Mouse (Mus musculus) liver, embryonic 16.5 days (tissue): ENCODE data around the gene Pate1. TPM values are rescaled to one million over a fixed set of nuclear protein-coding genes. Genes with fewer than 3 reads are reported as not detected.

ENCODE experiments used
- ATAC-seq: fragments of 200-750 bp; cut with Nextera tagmentation; 2 replicates; pipeline ENCODE4 v1.8.0; 2017; ENCODE audit warnings: low read depth, mild to moderate bottlenecking, moderate number of reproducible peaks, moderate library complexity
- H3K27ac ChIP-seq: fragments of 300-500 bp; sonication (generic); 2 replicates; pipeline ENCODE4 v1.5.1; 2014; ENCODE audit warnings: mild to moderate bottlenecking, low read length
- H3K27me3 ChIP-seq: fragments of 300-500 bp; sonication (generic); 2 replicates; pipeline ENCODE4 v1.6.1; 2014; ENCODE audit warnings: low read depth, low read length, mixed read lengths; ENCODE audit not compliant: control insufficient read depth, insufficient read depth
- H3K36me3 ChIP-seq: fragments of 300-500 bp; sonication (generic); 2 replicates; pipeline ENCODE4 v1.6.1; 2014; ENCODE audit warnings: mild to moderate bottlenecking; ENCODE audit not compliant: control insufficient read depth, insufficient read depth
- H3K4me1 ChIP-seq: fragments of 300-500 bp; sonication (generic); 2 replicates; pipeline ENCODE4 v1.6.1; 2014; ENCODE audit warnings: low read depth, low read length, mixed read lengths; ENCODE audit not compliant: control insufficient read depth
- H3K4me2 ChIP-seq: fragments of 300-500 bp; sonication (generic); 2 replicates; pipeline ENCODE4 v1.6.1; 2014; ENCODE audit warnings: low read depth, low read length, mixed read lengths
- H3K4me3 ChIP-seq: fragments of 300-500 bp; sonication (generic); 2 replicates; pipeline ENCODE4 v1.5.1; 2014; ENCODE audit warnings: low read depth, mild to moderate bottlenecking, low read length
- H3K9ac ChIP-seq: fragments of 300-500 bp; sonication (generic); 2 replicates; pipeline ENCODE4 v1.6.1; 2014; ENCODE audit warnings: low read depth, low read length
- H3K9me3 ChIP-seq: fragments of 300-500 bp; sonication (generic); replicated peaks from 2 replicates; pipeline ENCODE4 v1.6.1; 2016; ENCODE audit warnings: low read length; ENCODE audit not compliant: control insufficient read depth
- WGBS: fragments of 180-500 bp; shearing (Covaris S2); extraction: QIAGEN DNeasy Blood & Tissue Kit; methylation state at CpG from one replicate; pipeline ENCODE4 v1.1.7; 2014; ENCODE audit not compliant: insufficient replicate concordance; 5-methylcytosine and 5-hydroxymethylcytosine counted together
- polyA plus RNA-seq: library from polyadenylated mRNA; unstranded; fragments of >200 nt; fragmentation: Nextera tagmentation; extraction: Ambion mirVana; gene quantifications from 2 replicates; pipeline ENCODE4 v1.2.1, GENCODE M21; 2015

Pate1 gene
- not detected in 2 replicates for polyA plus RNA-seq

DNA sequence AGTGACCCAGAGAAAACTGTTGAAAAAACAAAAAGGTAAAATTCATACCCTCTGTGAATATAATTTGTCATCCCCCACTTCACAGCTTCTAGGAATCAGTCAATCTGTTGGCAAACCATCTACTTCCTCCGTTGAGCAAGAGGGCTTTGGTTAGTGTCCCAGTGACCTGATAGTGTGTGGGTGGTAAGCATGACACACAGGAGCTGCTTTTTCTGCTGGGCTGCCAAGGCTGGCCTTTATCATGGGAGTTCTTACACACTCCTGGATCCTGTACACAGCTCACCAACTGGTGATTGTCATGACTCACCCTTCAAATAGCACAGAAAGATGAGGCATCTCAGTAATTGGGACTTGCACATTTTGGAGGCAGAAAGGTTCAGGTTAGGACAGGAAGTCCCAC, at the start of gene Pate1:
Gene Pate1, minus strand, starts transcription at position 378 of the 400 bp plus-strand sequence.
- H3K4me3 ChIP-seq = no peak within 1 kb of the TSS
- no peaks in the 10 kb centered on the region for H3K9me3 ChIP-seq
- 31% methylated on average over 1 of the region's 1 CpGs for WGBS
- no peaks in the 10 kb centered on the region for H3K36me3 ChIP-seq
- no peak for ATAC-seq
- no peak within 1 kb of the TSS for H3K4me2 ChIP-seq
- no peak within 1 kb of the TSS for H3K27ac ChIP-seq
- no peaks in the 10 kb centered on the region for H3K4me1 ChIP-seq
- no peaks in the 10 kb centered on the region for H3K27me3 ChIP-seq
- no peak within 1 kb of the TSS for H3K9ac ChIP-seq

DNA sequence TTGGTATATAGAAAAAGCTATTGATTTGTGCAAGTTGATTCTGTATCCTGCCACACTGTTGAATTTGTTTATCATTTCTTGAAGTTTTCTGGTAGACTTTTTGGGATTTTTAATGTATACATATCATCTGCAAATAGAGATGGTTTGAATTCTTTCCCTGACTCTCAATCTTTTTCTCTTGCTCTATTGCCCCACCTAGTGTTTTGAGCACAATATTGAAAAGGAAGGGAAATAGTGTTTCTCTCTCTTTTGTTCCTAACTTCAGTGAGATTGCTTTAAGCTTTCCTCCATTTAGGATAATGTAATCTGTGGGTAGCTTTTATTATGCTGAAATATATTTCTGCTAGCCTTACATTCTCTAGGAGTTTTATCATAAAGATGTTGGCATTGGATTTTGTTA, 20.1 kb upstream of the Pate1 start:
- Histone ChIP-seq H3K36me3 (no peaks in the 10 kb centered on the region), H3K4me3 (no peak overlapping the region), H3K27me3 (no peaks in the 10 kb centered on the region), H3K4me2 (no peak overlapping the region), H3K27ac (no peak overlapping the region), H3K9ac (no peak overlapping the region), H3K4me1 (no peaks in the 10 kb centered on the region), H3K9me3 (no peaks in the 10 kb centered on the region)
- ATAC-seq = no peak

DNA sequence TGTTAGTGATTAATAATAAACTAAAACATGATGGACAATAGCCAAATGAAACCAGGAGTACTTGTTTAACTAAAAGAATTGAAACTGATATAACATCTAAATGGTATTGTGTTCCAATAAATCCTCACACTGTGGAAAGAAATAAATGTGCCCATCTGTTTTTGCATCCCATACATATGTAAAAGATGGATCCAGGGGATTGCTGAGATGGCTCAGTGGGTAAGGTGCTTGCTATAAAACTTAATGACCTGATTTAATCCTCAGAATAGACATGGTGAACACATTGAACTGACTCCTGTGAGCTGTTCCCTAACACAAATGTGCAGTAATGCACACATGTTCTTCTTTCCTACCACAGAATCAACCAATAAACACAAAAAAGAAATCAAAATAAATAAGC, 4.7 kb upstream of the Pate1 start:
- Histone ChIP-seq H3K9ac (no peak overlapping the region), H3K27ac (no peak overlapping the region), H3K4me2 (no peak overlapping the region), H3K9me3 (no peaks in the 10 kb centered on the region), H3K4me3 (no peak overlapping the region), H3K27me3 (no peaks in the 10 kb centered on the region), H3K36me3 (no peaks in the 10 kb centered on the region), H3K4me1 (no peaks in the 10 kb centered on the region)
- no peak for ATAC-seq

DNA sequence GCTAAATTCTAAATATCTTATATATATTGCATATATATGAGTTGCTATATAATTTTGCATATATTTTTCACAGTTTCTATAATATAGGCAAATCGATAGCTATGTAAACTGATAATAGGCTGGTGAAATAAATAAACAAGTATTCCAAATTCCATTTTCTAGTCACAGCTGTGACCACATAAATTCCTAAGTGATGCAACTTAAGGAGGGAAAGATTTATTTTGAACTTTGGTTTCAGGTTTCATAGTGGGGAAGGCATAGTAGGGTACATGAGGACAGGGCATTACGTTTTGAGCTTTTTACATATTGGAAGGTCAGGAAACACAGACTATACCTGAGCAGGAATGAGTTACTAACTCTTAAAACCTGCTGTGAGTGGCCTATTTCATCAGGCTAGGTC, 13.6 kb downstream of the Pate1 start:
- no peak overlapping the region for H3K4me2 ChIP-seq
- H3K36me3 ChIP-seq = no peaks in the 10 kb centered on the region
- H3K27ac ChIP-seq = no peak overlapping the region
- 54% methylated on average over 2 of the region's 2 CpGs for WGBS
- H3K4me1 ChIP-seq = no peaks in the 10 kb centered on the region
- H3K9ac ChIP-seq = no peak overlapping the region
- H3K27me3 ChIP-seq = no peaks in the 10 kb centered on the region
- no peak overlapping the region for H3K4me3 ChIP-seq
- H3K9me3 ChIP-seq = no peaks in the 10 kb centered on the region; the same call in 1 of the 2 replicates
- no peak for ATAC-seq

DNA sequence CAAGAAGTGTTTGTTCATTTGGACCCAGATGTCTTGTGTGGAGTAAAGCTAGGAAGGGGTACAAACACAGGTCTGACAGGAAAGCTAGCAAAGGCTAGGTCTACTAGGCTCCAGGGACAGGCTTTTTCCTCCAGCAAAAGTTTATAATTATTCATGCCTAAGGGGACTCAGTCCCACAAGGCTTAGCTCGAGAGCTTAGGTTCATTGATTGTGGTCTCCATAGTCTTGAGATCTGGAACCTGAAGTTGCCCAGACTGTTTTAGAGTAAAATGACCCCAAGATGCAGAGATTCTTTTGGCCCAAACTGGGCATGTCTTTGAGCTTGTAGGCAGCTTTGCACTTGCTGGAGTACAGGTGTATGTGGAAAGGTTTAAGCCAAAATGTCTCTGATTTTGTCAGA, 39.1 kb downstream of the Pate1 start, which contains the start of gene Pate3:
Gene Pate3, minus strand, starts transcription at position 101 of the 400 bp plus-strand sequence.
- Histone ChIP-seq H3K4me2 (no peak within 1 kb of the TSS), H3K9me3 (no peaks in the 10 kb centered on the region), H3K27me3 (no peaks in the 10 kb centered on the region), H3K4me3 (no peak within 1 kb of the TSS), H3K27ac (no peak within 1 kb of the TSS), H3K4me1 (no peaks in the 10 kb centered on the region), H3K9ac (no peak within 1 kb of the TSS), H3K36me3 (no peaks in the 10 kb centered on the region)
- 31% methylated on average over 1 of the region's 1 CpGs for WGBS
- ATAC-seq = no peak

Other genes with a start within 250 kb of the Pate1 start
- gene Gm1113, start 169.1 kb downstream of the Pate1 start, polyA plus RNA-seq = not detected in 2 replicates
- 0.14 and 0.18 TPM in 2 replicates for gene Ddx25, start 128.9 kb downstream of the Pate1 start, polyA plus RNA-seq
- 5.2 and 5.8 TPM in 2 replicates for gene Pus3, start 128.8 kb downstream of the Pate1 start, polyA plus RNA-seq
- 0.05 and 0.09 TPM in 2 replicates for gene Pate2, start 117.1 kb downstream of the Pate1 start, polyA plus RNA-seq
- 9.0 and 9.4 TPM in 2 replicates for gene Hyls1, start 117.0 kb downstream of the Pate1 start, polyA plus RNA-seq
- not detected in 2 replicates for gene Pate4, start 75.4 kb downstream of the Pate1 start, polyA plus RNA-seq
- gene Pate3, start 39.2 kb downstream of the Pate1 start, polyA plus RNA-seq = not detected in 2 replicates
- gene Gm17677, start 53.7 kb upstream of the Pate1 start, polyA plus RNA-seq = not detected in 2 replicates
- not detected in 2 replicates for gene Gm17727, start 90.7 kb upstream of the Pate1 start, polyA plus RNA-seq
- gene Gm27235, start 102.7 kb upstream of the Pate1 start, polyA plus RNA-seq = not detected in 2 replicates
- gene D730048I06Rik, start 102.7 kb upstream of the Pate1 start, polyA plus RNA-seq = not detected in 2 replicates
- gene 9230110F15Rik, start 156.8 kb upstream of the Pate1 start, polyA plus RNA-seq = not detected in 2 replicates
- not detected in 2 replicates for gene 9230113P08Rik, start 221.0 kb upstream of the Pate1 start, polyA plus RNA-seq